Mouse (Mus musculus): ENCODE measurements around the gene Cd96. TPM values are rescaled to one million over a fixed set of nuclear protein-coding genes. Genes with fewer than 3 reads are reported as not detected.

Gene Cd96
- total and polyA plus RNA-seq, 3 experiments: not detected

GRCm38 (mm10) chr16:45990901-45991676 lies 129.0 kb downstream of the Cd96 start:
- Histone ChIP-seq H3K9me3 (replicated peaks) (0 out of 2 replicates have a peak, but pooled peaks cover 2% of the 10 kb centered on the region), H3K27me3 (ENCODE audit: insufficient read depth, low read length) (no peaks in the 10 kb centered on the region), H3K4me1 (ENCODE audit: insufficient read depth, low read depth, low read length) (no peaks in the 10 kb centered on the region), H3K4me3 (ENCODE audit: low read depth, low read length) (no peak overlapping the region), H3K36me3 (replicated peaks) (no peaks in the 10 kb centered on the region)
- ATAC-seq (ENCODE audit: extremely low read depth, insufficient number of reproducible peaks, low FRiP score, poor library complexity, severe bottlenecking) (no peak), DNase-seq (ENCODE audit: low spot score) (no peak)
- TF ChIP-seq POLR2AphosphoS5 (IDR thresholded peaks at IDR 0.05; ENCODE audit: insufficient replicate concordance, low read depth, low read length) (no peak), CTCF (IDR thresholded peaks at IDR 0.05; ENCODE audit: low read depth, low read length) (no peak)

GRCm38 (mm10) chr16:45986236-45986635 lies 133.8 kb downstream of the Cd96 start:
- H3K4me1 ChIP-seq (ENCODE audit: insufficient read depth, low read depth, low read length): no peaks in the 10 kb centered on the region
- TF ChIP-seq GATA1 (IDR thresholded peaks at IDR 0.05; ENCODE audit: borderline replicate concordance, low read length) (no peak), TAL1 (conservative IDR thresholded peaks at IDR 0.05; ENCODE audit: low read depth, low read length) (no peak), GATA2 (IDR thresholded peaks at IDR 0.05; ENCODE audit: borderline replicate concordance, low read depth, low read length) (no peak), POLR2AphosphoS5 (IDR thresholded peaks at IDR 0.05; ENCODE audit: insufficient replicate concordance, low read depth, low read length) (no peak), CTCF (IDR thresholded peaks at IDR 0.05; ENCODE audit: low read depth, low read length) (no peak)

More at GRCm38 (mm10) chr16:45986236-45986635, 133.8 kb downstream of the Cd96 start:
- no peaks in the 10 kb centered on the region; the same call in 1 of the 2 replicates for H3K9me3 ChIP-seq (replicated peaks)
- DNase-seq (ENCODE audit: low spot score) (no peak), ATAC-seq (ENCODE audit: extremely low read depth, insufficient number of reproducible peaks, low FRiP score, poor library complexity, severe bottlenecking) (no peak)
- H3K27me3 ChIP-seq (ENCODE audit: insufficient read depth, low read length): no peaks in the 10 kb centered on the region
- H3K36me3 ChIP-seq (replicated peaks): no peaks in the 10 kb centered on the region
- no peak overlapping the region for H3K4me3 ChIP-seq (ENCODE audit: low read depth, low read length)

Other genes with a start within 250 kb of the Cd96 start
- not detected in 2 replicates for gene Phldb2, start 166.7 kb downstream of the Cd96 start, total RNA-seq (2014; fragmentation: Nextera tagmentation)
- 0.23 and 0.55 TPM in 2 replicates for gene Phldb2, start 166.7 kb downstream of the Cd96 start, total RNA-seq (2017)
- gene Phldb2, start 166.7 kb downstream of the Cd96 start, polyA plus RNA-seq (2012): not detected in 2 replicates
- gene Plcxd2, start 110.0 kb downstream of the Cd96 start, total RNA-seq (2014; fragmentation: Nextera tagmentation): not detected in 2 replicates
- gene Plcxd2, start 110.0 kb downstream of the Cd96 start, total RNA-seq (2017): 0.06 and 0.11 TPM in 2 replicates
- not detected in 2 replicates for gene Plcxd2, start 110.0 kb downstream of the Cd96 start, polyA plus RNA-seq (2012)
- 50.4 and 61.7 TPM in 2 replicates for gene Gm4737, start 34.8 kb upstream of the Cd96 start, total RNA-seq (2014; fragmentation: Nextera tagmentation)
- gene Gm4737, start 34.8 kb upstream of the Cd96 start, total RNA-seq (2017): 101 and 111 TPM in 2 replicates
- 39.3 and 53.7 TPM in 2 replicates for gene Gm4737, start 34.8 kb upstream of the Cd96 start, polyA plus RNA-seq (2012)

Data from G1E (cell line).